Mouse (Mus musculus): ENCODE measurements at regions not wholly inside any gene's neighbourhood (a gene's known extent, or its start where the extent isn't known, plus 50 kb on each side); places are given as distances from the start of the nearest gene placed in this dataset.
"Not testable (repeated sequence)": the region's sequence is repeated elsewhere in the genome, so short reads cannot be mapped to it uniquely, and the experiment has no call there.

GRCm38 (mm10) chr14:53750703-53751441 is 503.0 kb downstream of the Dad1 start:
- no peak overlapping the region for H3K9ac ChIP-seq (replicated peaks; ENCODE audit: low read depth)
- TF ChIP-seq CTCF (IDR thresholded peaks at IDR 0.05) (no peak), EP300 (IDR thresholded peaks at IDR 0.05) (no peak)
- no peaks in the 10 kb centered on the region for H3K9me3 ChIP-seq (ENCODE audit: low read length)
- H3K4me1 ChIP-seq (ENCODE audit: insufficient read depth, low read depth, low read length): no peaks in the 10 kb centered on the region
- H3K36me3 ChIP-seq (ENCODE audit: insufficient read depth, low read length): no peaks in the 10 kb centered on the region
- DNase-seq (ENCODE audit: low spot score): no peak
- H3K4me2 ChIP-seq (replicated peaks; ENCODE audit: low read depth, low read length): no peak overlapping the region
- no peak overlapping the region for H3K4me3 ChIP-seq (ENCODE audit: low read depth, low read length)
- H3K27ac ChIP-seq (ENCODE audit: low read length): no peak overlapping the region
- no peaks in the 10 kb centered on the region for H3K27me3 ChIP-seq (replicated peaks; ENCODE audit: insufficient read depth, low read length)
- no peak for ATAC-seq
- WGBS: 46% methylated on average over 4 of the region's 4 CpGs

DNA sequence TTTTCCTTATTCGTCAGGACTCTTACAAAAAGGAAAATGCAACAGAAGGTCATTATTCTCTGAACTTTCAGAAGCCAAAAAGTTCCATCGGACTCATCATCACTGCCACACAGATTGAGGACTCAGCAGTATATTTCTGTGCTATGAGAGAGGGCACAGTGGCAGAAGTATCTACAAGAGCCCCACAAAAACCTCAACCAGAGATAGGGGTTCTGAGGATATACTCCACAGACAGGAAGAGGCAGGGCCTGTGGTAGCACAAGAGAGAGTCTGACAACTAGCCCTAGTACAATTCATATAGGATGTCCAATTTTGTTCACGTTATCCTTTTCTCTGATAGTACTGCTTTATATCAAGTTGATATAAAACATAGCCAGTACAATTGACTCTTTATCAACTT is 510.4 kb downstream of the Dad1 start:
- not testable (repeated sequence) for H3K4me1 ChIP-seq (ENCODE audit: insufficient read depth, low read depth, low read length); ATAC-seq; H3K27ac ChIP-seq (ENCODE audit: low read length)

GRCm38 (mm10) chr14:53742864-53743263 is 511.0 kb downstream of the Dad1 start:
- not testable (repeated sequence) for H3K9me3 ChIP-seq (ENCODE audit: low read length); H3K36me3 ChIP-seq (ENCODE audit: insufficient read depth, low read length); ATAC-seq; H3K4me2 ChIP-seq (replicated peaks; ENCODE audit: low read depth, low read length); H3K4me3 ChIP-seq (ENCODE audit: low read depth, low read length); DNase-seq (ENCODE audit: low spot score); H3K4me1 ChIP-seq (ENCODE audit: insufficient read depth, low read depth, low read length); H3K9ac ChIP-seq (replicated peaks; ENCODE audit: low read depth); H3K27ac ChIP-seq (ENCODE audit: low read length); H3K27me3 ChIP-seq (replicated peaks; ENCODE audit: insufficient read depth, low read length)
- 77% methylated on average over 2 of the region's 2 CpGs for WGBS

More for the DNA sequence above, 510.4 kb downstream of the Dad1 start:
- H3K9ac ChIP-seq (replicated peaks; ENCODE audit: low read depth); H3K4me3 ChIP-seq (ENCODE audit: low read depth, low read length); DNase-seq (ENCODE audit: low spot score); H3K36me3 ChIP-seq (ENCODE audit: insufficient read depth, low read length); H3K9me3 ChIP-seq (ENCODE audit: low read length); H3K27me3 ChIP-seq (replicated peaks; ENCODE audit: insufficient read depth, low read length); H3K4me2 ChIP-seq (replicated peaks; ENCODE audit: low read depth, low read length): not testable (repeated sequence)
- 81% methylated on average over 3 of the region's 3 CpGs for WGBS

DNA sequence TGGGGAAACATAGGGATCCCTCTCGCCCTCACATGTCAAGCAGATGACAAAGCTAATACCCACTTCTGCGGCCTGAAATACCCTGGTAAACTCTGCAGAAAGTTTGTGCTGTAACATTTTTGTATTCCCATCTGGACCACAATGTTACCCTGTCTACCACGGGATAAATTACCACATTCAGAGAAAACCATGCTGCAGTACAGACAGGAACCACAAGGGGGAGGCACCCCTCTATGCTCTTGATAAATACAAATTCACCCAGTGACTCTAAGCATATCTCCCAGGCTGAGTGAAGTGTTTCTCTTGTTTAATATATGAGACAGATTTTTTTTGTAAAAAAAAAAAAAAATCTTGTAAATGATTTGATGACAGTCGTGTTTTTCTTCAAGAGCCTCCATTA is 512.7 kb downstream of the Dad1 start:
- not testable (repeated sequence) for H3K27me3 ChIP-seq (replicated peaks; ENCODE audit: insufficient read depth, low read length); ATAC-seq; H3K9ac ChIP-seq (replicated peaks; ENCODE audit: low read depth); H3K9me3 ChIP-seq (ENCODE audit: low read length); H3K4me1 ChIP-seq (ENCODE audit: insufficient read depth, low read depth, low read length); H3K27ac ChIP-seq (ENCODE audit: low read length); H3K36me3 ChIP-seq (ENCODE audit: insufficient read depth, low read length); H3K4me3 ChIP-seq (ENCODE audit: low read depth, low read length); H3K4me2 ChIP-seq (replicated peaks; ENCODE audit: low read depth, low read length)
- peak; percentile 71 for TF ChIP-seq CTCF (IDR thresholded peaks at IDR 0.05)
- WGBS: 33% methylated on average over 4 of the region's 4 CpGs
- peak; percentile 13 for DNase-seq (ENCODE audit: low spot score)

DNA sequence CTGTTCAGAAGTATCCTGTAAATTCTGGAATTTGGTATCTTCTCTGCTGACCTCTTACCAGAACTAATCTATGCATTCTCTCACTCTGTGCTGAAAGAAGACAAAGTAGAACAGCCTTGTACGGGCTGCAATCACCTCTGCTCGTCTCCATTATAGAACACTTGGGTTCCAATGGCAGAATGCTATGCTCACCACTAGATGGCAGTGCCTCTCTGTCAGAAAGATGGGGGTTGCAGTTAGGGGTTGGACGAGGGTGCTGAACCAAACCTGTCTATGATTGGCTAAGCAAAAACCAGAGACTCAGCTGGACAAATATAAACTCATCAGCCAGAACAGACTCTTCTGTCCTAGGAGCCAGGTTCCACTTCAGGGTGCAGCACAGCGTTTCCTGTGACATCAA is 515.9 kb downstream of the Dad1 start:
- TF ChIP-seq CTCF (IDR thresholded peaks at IDR 0.05): peak; percentile 68
- not testable (repeated sequence) for H3K9ac ChIP-seq (replicated peaks; ENCODE audit: low read depth); ATAC-seq; H3K4me3 ChIP-seq (ENCODE audit: low read depth, low read length); H3K4me1 ChIP-seq (ENCODE audit: insufficient read depth, low read depth, low read length); H3K27me3 ChIP-seq (replicated peaks; ENCODE audit: insufficient read depth, low read length); H3K9me3 ChIP-seq (ENCODE audit: low read length); H3K27ac ChIP-seq (ENCODE audit: low read length); H3K4me2 ChIP-seq (replicated peaks; ENCODE audit: low read depth, low read length); H3K36me3 ChIP-seq (ENCODE audit: insufficient read depth, low read length)
- 29% methylated on average over 4 of the region's 4 CpGs for WGBS
- DNase-seq (ENCODE audit: low spot score): peak; percentile 4

DNA sequence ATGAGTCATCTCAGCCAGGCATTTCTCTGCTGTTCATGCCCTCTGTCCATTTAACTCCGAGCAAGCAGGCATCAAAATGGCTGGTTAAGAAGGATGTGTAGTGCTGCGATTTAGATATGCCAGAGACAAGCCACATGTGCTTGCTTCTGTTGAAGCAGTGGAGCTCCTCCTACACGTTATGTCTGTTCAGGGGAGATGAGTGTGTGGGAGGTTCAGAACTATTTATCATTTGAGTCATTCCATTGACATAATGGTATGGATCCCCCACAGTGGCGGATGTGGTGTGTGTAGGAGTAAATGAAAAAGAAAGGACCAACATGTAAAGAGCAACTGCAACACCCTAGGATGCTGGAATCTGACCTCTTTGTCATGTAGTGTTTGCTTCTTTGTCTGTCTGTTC is 517.6 kb downstream of the Dad1 start:
- not testable (repeated sequence) for H3K4me1 ChIP-seq (ENCODE audit: insufficient read depth, low read depth, low read length); H3K36me3 ChIP-seq (ENCODE audit: insufficient read depth, low read length); H3K9ac ChIP-seq (replicated peaks; ENCODE audit: low read depth); H3K4me2 ChIP-seq (replicated peaks; ENCODE audit: low read depth, low read length); H3K4me3 ChIP-seq (ENCODE audit: low read depth, low read length); ATAC-seq; H3K27ac ChIP-seq (ENCODE audit: low read length); DNase-seq (ENCODE audit: low spot score); H3K27me3 ChIP-seq (replicated peaks; ENCODE audit: insufficient read depth, low read length); H3K9me3 ChIP-seq (ENCODE audit: low read length)
- 42% methylated on average over 4 of the region's 4 CpGs for WGBS

DNA sequence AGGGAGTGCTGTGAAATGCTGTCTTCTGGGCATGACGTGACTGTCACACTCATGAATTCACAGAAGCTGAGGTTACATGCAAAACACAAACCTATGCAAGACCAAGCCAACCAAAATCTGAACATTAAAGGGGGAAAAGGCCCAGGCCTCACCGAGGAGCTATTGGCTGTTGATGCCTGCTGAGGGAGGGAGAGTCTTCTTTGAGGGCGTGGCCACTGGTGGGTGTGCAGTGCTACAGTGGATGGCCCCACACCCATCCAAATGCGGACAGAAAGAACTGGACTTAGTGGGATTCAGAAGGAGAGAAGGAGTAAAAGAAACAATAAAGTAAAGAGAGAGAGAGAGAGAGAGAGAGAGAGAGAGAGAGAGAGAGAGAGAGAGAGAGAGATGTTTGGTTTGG is 522.3 kb downstream of the Dad1 start:
- not testable (repeated sequence) for H3K9ac ChIP-seq (replicated peaks; ENCODE audit: low read depth); DNase-seq (ENCODE audit: low spot score); ATAC-seq; H3K27me3 ChIP-seq (replicated peaks; ENCODE audit: insufficient read depth, low read length); H3K4me1 ChIP-seq (ENCODE audit: insufficient read depth, low read depth, low read length); H3K9me3 ChIP-seq (ENCODE audit: low read length); H3K36me3 ChIP-seq (ENCODE audit: insufficient read depth, low read length); H3K4me2 ChIP-seq (replicated peaks; ENCODE audit: low read depth, low read length); H3K27ac ChIP-seq (ENCODE audit: low read length); H3K4me3 ChIP-seq (ENCODE audit: low read depth, low read length)
- WGBS: no CpG with 5 or more reads among the region's 4 CpGs

- not testable (repeated sequence) for H3K4me3 ChIP-seq (ENCODE audit: low read depth, low read length); H3K4me2 ChIP-seq (replicated peaks; ENCODE audit: low read depth, low read length); H3K36me3 ChIP-seq (ENCODE audit: insufficient read depth, low read length); H3K27ac ChIP-seq (ENCODE audit: low read length); H3K9me3 ChIP-seq (ENCODE audit: low read length); ATAC-seq; DNase-seq (ENCODE audit: low spot score); H3K27me3 ChIP-seq (replicated peaks; ENCODE audit: insufficient read depth, low read length); H3K9ac ChIP-seq (replicated peaks; ENCODE audit: low read depth); H3K4me1 ChIP-seq (ENCODE audit: insufficient read depth, low read depth, low read length)
- WGBS: no CpG with 5 or more reads among the region's 7 CpGs
Measured at GRCm38 (mm10) chr14:53729877-53730276, 524.0 kb downstream of the Dad1 start.

DNA sequence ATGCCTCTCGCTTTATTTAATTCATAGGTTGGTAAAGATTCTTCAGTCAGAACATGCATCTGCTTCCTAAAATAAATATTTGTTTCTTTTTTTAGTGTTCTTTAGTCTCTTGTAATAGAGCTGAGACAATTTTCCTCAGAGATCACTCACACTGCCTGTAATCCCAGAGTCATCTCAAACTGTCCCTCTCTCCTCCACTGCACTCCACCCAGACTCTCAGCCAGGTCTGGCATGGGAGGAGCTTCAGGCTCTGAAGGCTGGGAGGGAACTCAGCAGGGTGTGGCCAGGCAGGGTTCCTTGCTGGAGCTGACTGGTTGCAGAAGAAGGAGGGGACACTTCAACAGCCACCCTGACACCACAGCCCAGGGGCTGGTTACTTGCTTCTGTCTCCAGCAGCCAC is 524.8 kb downstream of the Dad1 start:
- not testable (repeated sequence) for H3K4me2 ChIP-seq (replicated peaks; ENCODE audit: low read depth, low read length); DNase-seq (ENCODE audit: low spot score); H3K4me1 ChIP-seq (ENCODE audit: insufficient read depth, low read depth, low read length); H3K27me3 ChIP-seq (replicated peaks; ENCODE audit: insufficient read depth, low read length); H3K9me3 ChIP-seq (ENCODE audit: low read length); ATAC-seq; H3K36me3 ChIP-seq (ENCODE audit: insufficient read depth, low read length); H3K4me3 ChIP-seq (ENCODE audit: low read depth, low read length); H3K9ac ChIP-seq (replicated peaks; ENCODE audit: low read depth); H3K27ac ChIP-seq (ENCODE audit: low read length)
- WGBS: no CpG with 5 or more reads among the region's 1 CpGs

Data from lung, postnatal 0 days (tissue).